Mouse (Mus musculus): ENCODE data around the gene Mei4. TPM values are rescaled to one million over a fixed set of nuclear protein-coding genes. Genes with fewer than 3 reads are reported as not detected.

The Mei4 gene
- polyA plus RNA-seq (2014; fragmentation: Nextera tagmentation; extraction: Ambion mirVana): 1.5 and 2.6 TPM in 2 replicates

DNA sequence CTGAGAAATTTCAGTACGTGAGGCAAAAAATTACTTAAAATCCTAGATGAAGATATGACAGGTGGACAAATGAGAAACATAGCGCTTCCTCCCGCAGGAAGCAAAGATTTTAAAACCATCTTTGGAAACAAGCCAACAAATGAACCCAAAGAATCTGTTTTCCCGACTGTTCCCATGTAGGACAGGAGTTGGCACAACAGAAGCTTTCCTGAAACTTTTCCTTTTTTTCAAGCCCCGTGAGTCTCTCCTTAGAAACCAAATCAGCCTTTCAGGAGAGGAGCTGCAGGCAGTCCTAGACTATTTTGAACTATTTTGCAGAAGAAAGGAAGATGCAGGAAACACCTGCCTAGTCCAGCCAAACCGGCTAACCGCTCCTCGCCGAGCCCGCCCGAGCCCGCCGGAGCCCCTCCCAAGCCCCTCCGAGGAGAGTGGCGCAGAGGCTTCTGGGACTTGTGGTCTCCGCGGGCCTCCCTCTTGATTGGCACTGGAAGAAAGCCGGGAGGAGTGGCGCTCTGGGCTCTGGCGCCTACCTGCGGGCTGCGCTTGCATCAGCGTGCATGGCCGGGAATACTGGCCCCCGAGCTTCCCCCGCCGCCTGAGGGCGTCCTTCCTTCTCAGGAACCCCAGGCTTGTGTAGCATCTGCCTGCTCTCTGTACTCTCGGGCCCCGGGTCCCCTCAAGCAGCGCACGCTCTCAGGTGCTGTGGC, at the start of gene Mei4:
Mei4 (plus strand) TSS at position 490 of the 707 bp plus-strand sequence.
- 4% methylated on average over 32 of the region's 32 CpGs for WGBS
- H3K9me3 ChIP-seq (ENCODE audit: control insufficient read depth, low read length): no peaks in the 10 kb centered on the region
- peak; percentile 76 for DNase-seq (ENCODE audit: low spot score)
- H3K27me3 ChIP-seq (ENCODE audit: control insufficient read depth, insufficient read depth, low read length): peaks cover 8% of the 10 kb centered on the region; the same call in 1 of the 2 replicates
- ATAC-seq (ENCODE audit: low FRiP score): peak; percentile 98
- no peaks in the 10 kb centered on the region for H3K36me3 ChIP-seq (replicated peaks; ENCODE audit: control insufficient read depth, insufficient read depth)
- H3K4me1 ChIP-seq (replicated peaks; ENCODE audit: control insufficient read depth, insufficient read depth, low read length): no peaks in the 10 kb centered on the region
- H3K27ac ChIP-seq: no peak within 1 kb of the TSS
- peak within 1 kb of the TSS; percentile 69 for H3K4me2 ChIP-seq (replicated peaks)
- peak within 1 kb of the TSS; percentile 59 for H3K9ac ChIP-seq
- peak within 1 kb of the TSS; percentile 56 for H3K4me3 ChIP-seq (replicated peaks; ENCODE audit: low read length)

DNA sequence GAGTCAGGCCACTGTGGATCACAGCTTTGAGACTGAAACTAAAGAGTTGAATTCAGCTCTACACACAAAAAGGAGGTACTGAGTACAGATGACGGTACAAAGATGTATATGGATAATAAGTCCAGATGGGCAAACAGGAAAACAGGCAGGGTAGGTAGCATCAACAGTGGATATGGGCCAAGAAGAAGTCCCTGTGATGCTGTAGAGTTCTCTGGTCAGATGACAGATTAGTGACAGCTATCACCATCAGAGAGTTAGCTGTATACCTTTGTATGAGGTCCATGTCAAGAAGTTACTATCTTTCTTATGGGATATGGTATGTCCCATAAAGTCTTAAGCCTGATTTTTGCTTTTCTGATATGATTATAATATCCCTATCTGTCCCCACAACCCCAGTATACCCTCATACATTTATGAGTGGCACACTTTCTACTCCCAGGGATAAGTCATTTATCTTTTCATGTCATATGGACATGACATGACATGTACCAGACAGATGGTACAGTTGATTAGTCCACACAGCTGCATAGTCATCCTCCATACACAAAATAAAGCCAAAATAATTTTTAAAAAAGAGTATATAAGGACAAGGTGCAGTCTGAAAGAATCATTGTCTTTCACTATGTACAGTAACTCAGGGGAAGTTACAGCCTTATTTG, 43.6 kb upstream of the Mei4 start:
- H3K27me3 ChIP-seq (ENCODE audit: control insufficient read depth, insufficient read depth, low read length): no peaks in the 10 kb centered on the region
- no peak overlapping the region for H3K4me3 ChIP-seq (replicated peaks; ENCODE audit: low read length)
- no peaks in the 10 kb centered on the region for H3K36me3 ChIP-seq (replicated peaks; ENCODE audit: control insufficient read depth, insufficient read depth)
- H3K4me1 ChIP-seq (replicated peaks; ENCODE audit: control insufficient read depth, insufficient read depth, low read length): no peaks in the 10 kb centered on the region
- no peaks in the 10 kb centered on the region for H3K9me3 ChIP-seq (ENCODE audit: control insufficient read depth, low read length)
- no peak overlapping the region for H3K4me2 ChIP-seq (replicated peaks)
- no peak overlapping the region for H3K9ac ChIP-seq
- WGBS: 94% methylated on average over 1 of the region's 1 CpGs
- ATAC-seq (ENCODE audit: low FRiP score) (no peak), DNase-seq (ENCODE audit: low spot score) (no peak)
- H3K27ac ChIP-seq: no peak overlapping the region

DNA sequence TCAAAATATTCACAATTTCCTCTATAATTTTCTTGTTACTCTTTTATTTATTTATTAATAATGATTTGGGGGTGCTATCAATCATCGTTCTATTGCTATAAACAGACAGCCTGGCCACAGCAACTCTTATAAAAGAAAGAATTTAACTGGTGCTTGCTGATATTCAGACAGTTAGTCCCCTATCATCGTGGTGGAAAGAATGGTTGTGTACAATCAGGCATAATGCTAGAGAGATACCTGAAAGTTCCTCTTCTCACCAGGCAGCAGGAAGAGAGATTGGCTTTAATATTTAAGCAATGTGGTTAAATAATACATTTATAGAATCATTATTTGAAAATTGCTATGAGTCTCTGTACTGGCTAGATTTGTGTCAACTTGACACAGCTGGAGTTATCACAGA, 35.9 kb upstream of the Mei4 start:
- no peak overlapping the region for H3K27ac ChIP-seq
- DNase-seq (ENCODE audit: low spot score) (no peak), ATAC-seq (ENCODE audit: low FRiP score) (no peak)
- H3K27me3 ChIP-seq (ENCODE audit: control insufficient read depth, insufficient read depth, low read length): no peaks in the 10 kb centered on the region
- H3K9me3 ChIP-seq (ENCODE audit: control insufficient read depth, low read length): no peaks in the 10 kb centered on the region
- no peak overlapping the region for H3K4me2 ChIP-seq (replicated peaks)
- H3K4me3 ChIP-seq (replicated peaks; ENCODE audit: low read length): no peak overlapping the region
- H3K9ac ChIP-seq: no peak overlapping the region
- no peaks in the 10 kb centered on the region for H3K36me3 ChIP-seq (replicated peaks; ENCODE audit: control insufficient read depth, insufficient read depth)
- no peaks in the 10 kb centered on the region for H3K4me1 ChIP-seq (replicated peaks; ENCODE audit: control insufficient read depth, insufficient read depth, low read length)
- WGBS: 89% methylated on average over 2 of the region's 2 CpGs

DNA sequence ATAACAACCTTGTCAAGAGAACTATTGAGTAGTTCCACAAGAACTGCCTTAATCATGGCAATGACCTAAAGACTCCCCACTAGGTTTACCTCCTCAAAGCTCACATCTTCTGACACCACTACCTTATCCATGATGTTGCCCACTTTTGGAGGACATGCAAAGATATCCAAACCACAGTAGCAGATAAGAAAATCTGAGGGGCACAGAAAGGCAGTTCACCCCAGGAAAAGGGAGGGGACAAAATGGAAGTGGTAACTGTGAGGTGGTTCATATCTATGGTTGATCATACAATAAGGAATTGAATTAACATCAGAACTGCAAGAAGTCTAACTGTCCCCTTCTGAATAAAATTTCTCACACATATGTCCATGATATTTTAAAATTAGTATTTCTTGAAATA, 29.4 kb upstream of the Mei4 start:
- no peaks in the 10 kb centered on the region for H3K27me3 ChIP-seq (ENCODE audit: control insufficient read depth, insufficient read depth, low read length)
- H3K27ac ChIP-seq: no peak overlapping the region
- no peaks in the 10 kb centered on the region for H3K9me3 ChIP-seq (ENCODE audit: control insufficient read depth, low read length)
- no peak overlapping the region for H3K4me2 ChIP-seq (replicated peaks)
- H3K36me3 ChIP-seq (replicated peaks; ENCODE audit: control insufficient read depth, insufficient read depth): no peaks in the 10 kb centered on the region
- ATAC-seq (ENCODE audit: low FRiP score): no peak
- H3K4me3 ChIP-seq (replicated peaks; ENCODE audit: low read length): no peak overlapping the region
- no peaks in the 10 kb centered on the region for H3K4me1 ChIP-seq (replicated peaks; ENCODE audit: control insufficient read depth, insufficient read depth, low read length)
- no peak for DNase-seq (ENCODE audit: low spot score)
- no peak overlapping the region for H3K9ac ChIP-seq

DNA sequence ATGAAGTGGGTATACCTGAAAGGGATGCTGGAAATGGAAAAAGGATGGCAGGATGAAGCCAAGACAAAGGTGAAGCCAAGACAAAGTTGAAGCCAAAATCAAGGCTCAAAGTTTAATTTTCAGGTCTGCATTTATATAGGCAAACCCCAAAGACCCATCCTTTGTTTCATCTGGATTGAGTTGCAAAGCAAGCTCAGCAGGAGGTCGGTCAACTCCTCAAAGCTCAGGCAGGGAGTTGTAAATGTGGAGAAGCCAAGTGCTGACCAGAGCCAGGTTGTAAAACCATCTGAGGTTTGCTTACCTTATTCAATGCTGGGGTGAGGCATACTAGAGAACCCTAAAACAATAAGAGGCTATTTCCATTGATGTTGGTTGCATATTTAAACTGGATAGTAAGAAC, 4.6 kb upstream of the Mei4 start:
- Histone ChIP-seq H3K4me1 (replicated peaks; ENCODE audit: control insufficient read depth, insufficient read depth, low read length) (no peaks in the 10 kb centered on the region), H3K27me3 (ENCODE audit: control insufficient read depth, insufficient read depth, low read length) (peaks cover 8% of the 10 kb centered on the region; the same call in 1 of the 2 replicates), H3K9me3 (ENCODE audit: control insufficient read depth, low read length) (no peaks in the 10 kb centered on the region), H3K4me2 (replicated peaks) (no peak overlapping the region), H3K9ac (no peak overlapping the region), H3K36me3 (replicated peaks; ENCODE audit: control insufficient read depth, insufficient read depth) (no peaks in the 10 kb centered on the region), H3K27ac (no peak overlapping the region), H3K4me3 (replicated peaks; ENCODE audit: low read length) (no peak overlapping the region)
- no peak for ATAC-seq (ENCODE audit: low FRiP score)
- WGBS: 17% methylated on average over 1 of the region's 1 CpGs
- DNase-seq (ENCODE audit: low spot score): no peak

GRCm38 (mm10) chr9:81863888-81864234, 391 bp downstream of the Mei4 start:
- Histone ChIP-seq H3K36me3 (replicated peaks; ENCODE audit: control insufficient read depth, insufficient read depth) (no peaks in the 10 kb centered on the region), H3K4me3 (replicated peaks; ENCODE audit: low read length) (peak overlapping the region; percentile 56), H3K9me3 (ENCODE audit: control insufficient read depth, low read length) (no peaks in the 10 kb centered on the region), H3K27me3 (ENCODE audit: control insufficient read depth, insufficient read depth, low read length) (peaks cover 8% of the 10 kb centered on the region; the same call in 1 of the 2 replicates), H3K27ac (no peak overlapping the region), H3K9ac (peak overlapping the region; percentile 59), H3K4me2 (replicated peaks) (peak overlapping the region; percentile 69), H3K4me1 (replicated peaks; ENCODE audit: control insufficient read depth, insufficient read depth, low read length) (no peaks in the 10 kb centered on the region)
- WGBS: 24% methylated on average over 13 of the region's 13 CpGs
- ATAC-seq (ENCODE audit: low FRiP score): no peak
- DNase-seq (ENCODE audit: low spot score): peak; percentile 31

- WGBS: 80% methylated on average over 2 of the region's 2 CpGs
- no peak for DNase-seq (ENCODE audit: low spot score)
- H3K27me3 ChIP-seq (ENCODE audit: control insufficient read depth, insufficient read depth, low read length): peaks cover 8% of the 10 kb centered on the region; the same call in 1 of the 2 replicates
- H3K27ac ChIP-seq: no peak overlapping the region
- no peak overlapping the region for H3K4me2 ChIP-seq (replicated peaks)
- no peak overlapping the region for H3K4me3 ChIP-seq (replicated peaks; ENCODE audit: low read length)
- H3K9me3 ChIP-seq (ENCODE audit: control insufficient read depth, low read length): no peaks in the 10 kb centered on the region
- no peaks in the 10 kb centered on the region for H3K36me3 ChIP-seq (replicated peaks; ENCODE audit: control insufficient read depth, insufficient read depth)
- ATAC-seq (ENCODE audit: low FRiP score): no peak
- no peak overlapping the region for H3K9ac ChIP-seq
- no peaks in the 10 kb centered on the region for H3K4me1 ChIP-seq (replicated peaks; ENCODE audit: control insufficient read depth, insufficient read depth, low read length)
Observed at GRCm38 (mm10) chr9:81866032-81866431, 2.6 kb downstream of the Mei4 start.

DNA sequence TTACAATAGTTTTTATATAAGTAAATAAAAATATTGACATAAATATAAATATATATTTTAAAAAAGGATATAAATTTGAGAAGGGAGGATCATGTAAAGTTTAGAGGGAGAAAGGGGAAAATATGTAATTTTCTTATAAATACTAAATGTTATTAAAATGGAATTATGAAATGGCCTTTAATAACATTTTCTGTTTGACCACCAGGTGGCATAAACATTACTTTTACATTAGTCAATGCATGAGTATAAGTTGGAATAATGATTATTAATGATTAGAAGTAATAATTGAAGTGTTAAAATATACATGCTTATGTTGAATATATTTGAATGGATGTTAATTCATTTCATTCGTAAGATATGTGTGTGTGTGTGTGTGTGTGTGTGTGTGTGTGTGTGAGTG, 58.0 kb downstream of the Mei4 start:
- Histone ChIP-seq H3K4me2 (replicated peaks) (no peak overlapping the region), H3K27me3 (ENCODE audit: control insufficient read depth, insufficient read depth, low read length) (no peaks in the 10 kb centered on the region), H3K4me1 (replicated peaks; ENCODE audit: control insufficient read depth, insufficient read depth, low read length) (no peaks in the 10 kb centered on the region), H3K27ac (no peak overlapping the region), H3K36me3 (replicated peaks; ENCODE audit: control insufficient read depth, insufficient read depth) (no peaks in the 10 kb centered on the region), H3K9me3 (ENCODE audit: control insufficient read depth, low read length) (no peaks in the 10 kb centered on the region), H3K9ac (no peak overlapping the region), H3K4me3 (replicated peaks; ENCODE audit: low read length) (no peak overlapping the region)
- DNase-seq (ENCODE audit: low spot score): no peak
- 92% methylated on average over 1 of the region's 1 CpGs for WGBS
- no peak for ATAC-seq (ENCODE audit: low FRiP score)

DNA sequence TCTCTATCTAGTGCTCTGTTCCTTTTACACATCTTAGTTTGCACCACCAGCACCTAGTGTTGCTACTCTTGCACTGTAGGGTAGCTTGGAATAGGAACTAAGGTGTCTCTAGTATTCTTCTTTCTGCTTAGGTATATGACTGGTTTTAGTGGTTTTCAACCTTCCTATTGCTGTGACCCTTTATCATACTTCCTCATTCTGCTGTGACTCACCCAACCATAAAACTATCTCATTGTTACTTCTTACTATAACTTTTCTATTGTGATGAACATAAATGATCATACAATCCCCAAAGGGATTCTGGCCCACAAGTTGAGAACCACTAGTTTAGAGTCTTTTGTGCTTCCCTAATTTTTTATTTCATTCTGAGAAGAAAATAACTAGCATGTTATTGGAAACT, 61.3 kb downstream of the Mei4 start:
- H3K9me3 ChIP-seq (ENCODE audit: control insufficient read depth, low read length): no peaks in the 10 kb centered on the region
- H3K27ac ChIP-seq: no peak overlapping the region
- no peak overlapping the region for H3K4me2 ChIP-seq (replicated peaks)
- ATAC-seq (ENCODE audit: low FRiP score) (no peak), DNase-seq (ENCODE audit: low spot score) (no peak)
- H3K4me3 ChIP-seq (replicated peaks; ENCODE audit: low read length): no peak overlapping the region
- H3K36me3 ChIP-seq (replicated peaks; ENCODE audit: control insufficient read depth, insufficient read depth): no peaks in the 10 kb centered on the region
- no peaks in the 10 kb centered on the region for H3K4me1 ChIP-seq (replicated peaks; ENCODE audit: control insufficient read depth, insufficient read depth, low read length)
- H3K27me3 ChIP-seq (ENCODE audit: control insufficient read depth, insufficient read depth, low read length): no peaks in the 10 kb centered on the region
- H3K9ac ChIP-seq: no peak overlapping the region

Measured in hindbrain, embryonic 14.5 days (tissue).